Mouse (Mus musculus): Measurements from ENCODE around the gene Cib4. TPM values are rescaled to one million over a fixed set of nuclear protein-coding genes. Genes with fewer than 3 reads are reported as not detected.

Cib4 gene
- total RNA-seq (2021), result not detected

GRCm38 (mm10) chr5:30545698-30546097, at the start of gene Cib4:
Cib4 (minus strand) TSS chr5:30545836.
- DNase-seq, result no peak
- intact Hi-C loops (cut with DNase I), result no loop called here

- intact Hi-C loops (cut with DNase I), result no loop called here
- DNase-seq, result no peak
These were observed 49.4 kb upstream of the Cib4 start for GRCm38 (mm10) chr5:30594953-30595560.

GRCm38 (mm10) chr5:30593811-30594504, 48.3 kb upstream of the Cib4 start:
- intact Hi-C loops (cut with DNase I), result no loop called here
- peak; percentile 71 to 84 for DNase-seq

- intact Hi-C loops (cut with DNase I), result no loop called here
- no peak for DNase-seq
These were observed 47.7 kb upstream of the Cib4 start for GRCm38 (mm10) chr5:30593360-30593759.

- intact Hi-C loops (cut with DNase I), result no loop called here
- DNase-seq, result peak in 1 of 2 experiments; percentile 39
These were observed 46.8 kb upstream of the Cib4 start for GRCm38 (mm10) chr5:30592279-30592980.

- intact Hi-C loops (cut with DNase I), result no loop called here
- DNase-seq, result no peak
These were observed 46.1 kb upstream of the Cib4 start for GRCm38 (mm10) chr5:30591786-30592185.

GRCm38 (mm10) chr5:30591205-30591731, 45.6 kb upstream of the Cib4 start:
- DNase-seq, result no peak
- intact Hi-C loops (cut with DNase I), result no loop called here

- no peak for DNase-seq
- intact Hi-C loops (cut with DNase I), result no loop called here
These were observed 44.6 kb upstream of the Cib4 start for GRCm38 (mm10) chr5:30590231-30590630.

GRCm38 (mm10) chr5:30589546-30589945, 43.9 kb upstream of the Cib4 start:
- intact Hi-C loops (cut with DNase I), result loop anchor here (5.0 kb wide), 2 partner anchors 33 to 72 kb away; no protein-coding TSS in a partner anchor
- peak; percentile 65 to 67 for DNase-seq

- intact Hi-C loops (cut with DNase I), result loop anchor here (5.0 kb wide), 2 partner anchors 33 to 72 kb away; no protein-coding TSS in a partner anchor
These were observed 43.4 kb upstream of the Cib4 start for GRCm38 (mm10) chr5:30589069-30589468.

GRCm38 (mm10) chr5:30588301-30588968, 42.8 kb upstream of the Cib4 start:
- intact Hi-C loops (cut with DNase I), result loop anchor here (5.0 kb wide), 2 partner anchors 34 to 71 kb away; no protein-coding TSS in a partner anchor
- peak; percentile 43 to 53 for DNase-seq

More at GRCm38 (mm10) chr5:30589069-30589468, 43.4 kb upstream of the Cib4 start:
- no peak for DNase-seq

GRCm38 (mm10) chr5:30587681-30588300, 42.2 kb upstream of the Cib4 start, which contains the start of gene Kcnk3:
Kcnk3 (plus strand) TSS chr5:30588170.
- DNase-seq, result peak; percentile 84 to 85
- intact Hi-C loops (cut with DNase I), result loop anchor here (5.0 kb wide), 2 partner anchors 35 to 70 kb away; no protein-coding TSS in a partner anchor

GRCm38 (mm10) chr5:30587101-30587500, 41.5 kb upstream of the Cib4 start:
- intact Hi-C loops (cut with DNase I), result loop anchor here (5.0 kb wide), 2 partner anchors 35 to 70 kb away; no protein-coding TSS in a partner anchor
- DNase-seq, result peak; percentile 72 to 81

- intact Hi-C loops (cut with DNase I), result loop anchor here (5.0 kb wide), 2 partner anchors 36 to 69 kb away; no protein-coding TSS in a partner anchor
- DNase-seq, result peak; percentile 58 to 60
These were observed 41.0 kb upstream of the Cib4 start for GRCm38 (mm10) chr5:30586616-30587015.

GRCm38 (mm10) chr5:30582017-30582416, 36.4 kb upstream of the Cib4 start:
- DNase-seq, result peak in 1 of 2 experiments; percentile 13
- intact Hi-C loops (cut with DNase I), result no loop called here

GRCm38 (mm10) chr5:30580725-30581124, 35.1 kb upstream of the Cib4 start:
- intact Hi-C loops (cut with DNase I), result no loop called here
- no peak for DNase-seq

- intact Hi-C loops (cut with DNase I), result no loop called here
- peak in 1 of 2 experiments; percentile 7 for DNase-seq
These were observed 32.9 kb upstream of the Cib4 start for GRCm38 (mm10) chr5:30578445-30579080.

GRCm38 (mm10) chr5:30577654-30578310, 32.1 kb upstream of the Cib4 start:
- intact Hi-C loops (cut with DNase I), result no loop called here
- peak; percentile 60 to 68 for DNase-seq

- peak; percentile 62 to 69 for DNase-seq
- intact Hi-C loops (cut with DNase I), result no loop called here
These were observed 31.6 kb upstream of the Cib4 start for GRCm38 (mm10) chr5:30577251-30577650.
